Mouse (Mus musculus): Measurements from ENCODE around the gene Foxi2.

The Foxi2 gene

GRCm38 (mm10) chr7:135410237-135410965, at the start of gene Foxi2:
Gene Foxi2 (plus strand): TSS chr7:135410308.
- no peak for DNase-seq (ENCODE audit: low read depth)

- no peak for DNase-seq (ENCODE audit: low read depth)
These were observed 45.5 kb upstream of the Foxi2 start for GRCm38 (mm10) chr7:135364606-135365005.

- DNase-seq (ENCODE audit: low read depth): no peak
These were observed 34.1 kb upstream of the Foxi2 start for GRCm38 (mm10) chr7:135376048-135376447.

GRCm38 (mm10) chr7:135376932-135377331, 33.2 kb upstream of the Foxi2 start:
- no peak for DNase-seq (ENCODE audit: low read depth)

- DNase-seq (ENCODE audit: low read depth): no peak
These were observed 31.8 kb upstream of the Foxi2 start for GRCm38 (mm10) chr7:135378331-135378730.

GRCm38 (mm10) chr7:135389039-135389438, 21.1 kb upstream of the Foxi2 start:
- DNase-seq (ENCODE audit: low read depth): no peak

GRCm38 (mm10) chr7:135392949-135393542, 17.1 kb upstream of the Foxi2 start:
- no peak for DNase-seq (ENCODE audit: low read depth)

GRCm38 (mm10) chr7:135394436-135394835, 15.7 kb upstream of the Foxi2 start:
- no peak for DNase-seq (ENCODE audit: low read depth)

- no peak for DNase-seq (ENCODE audit: low read depth)
These were observed 14.9 kb upstream of the Foxi2 start for GRCm38 (mm10) chr7:135395242-135395641.

GRCm38 (mm10) chr7:135397096-135397495, 13.0 kb upstream of the Foxi2 start:
- DNase-seq (ENCODE audit: low read depth): no peak

GRCm38 (mm10) chr7:135397874-135398273, 12.2 kb upstream of the Foxi2 start:
- DNase-seq (ENCODE audit: low read depth): no peak

- peak; percentile 74 for DNase-seq (ENCODE audit: low read depth)
These were observed 6.7 kb upstream of the Foxi2 start for GRCm38 (mm10) chr7:135403416-135403815.

- DNase-seq (ENCODE audit: low read depth): no peak
These were observed 3.3 kb upstream of the Foxi2 start for GRCm38 (mm10) chr7:135406761-135407160.

- DNase-seq (ENCODE audit: low read depth): no peak
These were observed 1.6 kb upstream of the Foxi2 start for GRCm38 (mm10) chr7:135408501-135408900.

- no peak for DNase-seq (ENCODE audit: low read depth)
These were observed 2.2 kb downstream of the Foxi2 start for GRCm38 (mm10) chr7:135412357-135412756.

GRCm38 (mm10) chr7:135428840-135429239, 18.7 kb downstream of the Foxi2 start:
- no peak for DNase-seq (ENCODE audit: low read depth)

- no peak for DNase-seq (ENCODE audit: low read depth)
These were observed 20.8 kb downstream of the Foxi2 start for GRCm38 (mm10) chr7:135430903-135431302.

- no peak for DNase-seq (ENCODE audit: low read depth)
These were observed 33.8 kb downstream of the Foxi2 start for GRCm38 (mm10) chr7:135443903-135444302.

GRCm38 (mm10) chr7:135451340-135451739, 41.2 kb downstream of the Foxi2 start:
- no peak for DNase-seq (ENCODE audit: low read depth)

- DNase-seq (ENCODE audit: low read depth): no peak
These were observed 42.3 kb downstream of the Foxi2 start for GRCm38 (mm10) chr7:135452366-135452765.

- peak; percentile 7 for DNase-seq (ENCODE audit: low read depth)
These were observed 43.6 kb downstream of the Foxi2 start for GRCm38 (mm10) chr7:135453690-135454089.

Measured in c-Kit-positive CD71-negative TER-119-negative erythroid progenitor cells, embryonic 14.5 days (primary cell).